Mouse (Mus musculus): ENCODE measurements around the gene Emilin2. TPM values are rescaled to one million over a fixed set of nuclear protein-coding genes. Genes with fewer than 3 reads are reported as not detected.

The Emilin2 gene
- total and polyA plus RNA-seq, 3 experiments: 0.34 to 0.38 TPM; not detected in 1

- TF ChIP-seq ZNF384 (IDR thresholded peaks at IDR 0.05; ENCODE audit: low read depth, low read length): 0 out of 2 replicates have a peak, but pooled peaks have one; percentile 8
- no peak for TF ChIP-seq E2F4 (IDR thresholded peaks at IDR 0.05; ENCODE audit: insufficient replicate concordance, low read depth, low read length)
- no peak for TF ChIP-seq USF1 (IDR thresholded peaks at IDR 0.05; ENCODE audit: low read depth, low read length)
- peak; percentile 50 for TF ChIP-seq POLR2A (IDR thresholded peaks at IDR 0.05; ENCODE audit: low read depth, low read length)
- peak; percentile 82 for TF ChIP-seq JUN (IDR thresholded peaks at IDR 0.05; ENCODE audit: insufficient read depth, low read depth, low read length)
- TF ChIP-seq USF2 (conservative IDR thresholded peaks at IDR 0.05; ENCODE audit: low read depth, low read length): 0 out of 2 replicates have a peak, but pooled peaks have one; percentile 4
- no peak for TF ChIP-seq CHD1 (IDR thresholded peaks at IDR 0.05; ENCODE audit: low read depth, low read length)
- TF ChIP-seq TBP (conservative IDR thresholded peaks at IDR 0.05; ENCODE audit: low read depth, low read length): peak; percentile 69; the same call in 1 of the 2 replicates
- TF ChIP-seq JUND (conservative IDR thresholded peaks at IDR 0.05; ENCODE audit: low read depth, low read length): peak; percentile 82
- no peak; the same call in none of the 2 replicates for TF ChIP-seq MXI1 (IDR thresholded peaks at IDR 0.05; ENCODE audit: low read depth, low read length)
- TF ChIP-seq MEF2A (IDR thresholded peaks at IDR 0.05; ENCODE audit: borderline replicate concordance, low read depth, low read length): peak; percentile 82
- TF ChIP-seq RCOR1 (conservative IDR thresholded peaks at IDR 0.05; ENCODE audit: low read depth, low read length): peak; percentile 44; the same call in 1 of the 2 replicates
- peak; percentile 35; the same call in 1 of the 2 replicates for TF ChIP-seq MAX (IDR thresholded peaks at IDR 0.05; ENCODE audit: low read length)
- TF ChIP-seq SMC3 (IDR thresholded peaks at IDR 0.05; ENCODE audit: low read depth, low read length): 0 out of 2 replicates have a peak, but pooled peaks have one; percentile 6
- TF ChIP-seq UBTF (IDR thresholded peaks at IDR 0.05; ENCODE audit: low read depth, low read length): no peak
- peak; percentile 85; the same call in 1 of the 2 replicates for TF ChIP-seq SIN3A (IDR thresholded peaks at IDR 0.05; ENCODE audit: low read length)
These were observed 87.3 kb downstream of the Emilin2 start (continued) for GRCm38 (mm10) chr17:71224521-71224920.

- Histone ChIP-seq H3K79me2 (replicated peaks; ENCODE audit: control insufficient read depth, extremely low read depth, insufficient read depth, poor library complexity, severe bottlenecking) (0 out of 2 replicates have a peak, but pooled peaks cover 4% of the 10 kb centered on the region), H3K4me1 (ENCODE audit: control insufficient read depth in 1 of 2, insufficient read depth in 2 of 2) (peaks cover 25 to 71% of the 10 kb centered on the region in 2 experiments), H3K4me3 (replicated peaks in 1 of 3; ENCODE audit: low read depth in 2 of 3, low read length in 2 of 3, poor library complexity in 1 of 3) (no peak overlapping the region), H3K9me3 (replicated peaks; ENCODE audit: low read length) (no peaks in the 10 kb centered on the region), H3K27ac (ENCODE audit: insufficient read depth, low read depth) (peak overlapping the region; percentile 62), H3K27me3 (replicated peaks) (no peaks in the 10 kb centered on the region), H3K36me3 (replicated peaks in 1 of 2; ENCODE audit: control insufficient read depth in 1 of 2, insufficient read depth in 1 of 2, low read length in 1 of 2) (peaks cover 5 to 34% of the 10 kb centered on the region in 2 experiments), H3K4me2 (ENCODE audit: insufficient read depth, low read depth, poor library complexity, severe bottlenecking) (peak overlapping the region; percentile 32), H3K9ac (ENCODE audit: insufficient read depth, low read depth) (0 out of 2 replicates have a peak overlapping the region, but pooled peaks have one; percentile 11)
- TF ChIP-seq JUND (conservative IDR thresholded peaks at IDR 0.05; ENCODE audit: low read depth, low read length) (no peak), CHD1 (IDR thresholded peaks at IDR 0.05; ENCODE audit: low read depth, low read length) (no peak), KAT2A (IDR thresholded peaks at IDR 0.05; ENCODE audit: insufficient replicate concordance, low read length) (no peak), MAX (IDR thresholded peaks at IDR 0.05; ENCODE audit: low read length) (no peak), POLR2A (IDR thresholded peaks at IDR 0.05; ENCODE audit: low read depth, low read length) (no peak), BHLHE40 (IDR thresholded peaks at IDR 0.05; ENCODE audit: low read depth, low read length) (0 out of 2 replicates have a peak, but pooled peaks have one; percentile 13), CTCF (conservative IDR thresholded peaks at IDR 0.05 in 1 of 2, IDR thresholded peaks at IDR 0.05 in 1 of 2; ENCODE audit: low read depth in 2 of 2, low read length in 2 of 2) (no peak), NELFE (IDR thresholded peaks at IDR 0.05; ENCODE audit: low read depth, low read length) (no peak), MEF2A (IDR thresholded peaks at IDR 0.05; ENCODE audit: borderline replicate concordance, low read depth, low read length) (0 out of 2 replicates have a peak, but pooled peaks have one; percentile 21), ZNF384 (IDR thresholded peaks at IDR 0.05; ENCODE audit: low read depth, low read length) (no peak), SMC3 (IDR thresholded peaks at IDR 0.05; ENCODE audit: low read depth, low read length) (no peak), ETS1 (conservative IDR thresholded peaks at IDR 0.05; ENCODE audit: low read depth, low read length) (peak; percentile 36)
- in situ Hi-C loops (cut with MboI; ENCODE audit: low pct_ligation_motif_present, low pct_unique_long_range_greater_than_20kb, low sequenced_read_pairs) (no loop called here), dilution Hi-C loops (cut with MboI; ENCODE audit: extremely low pct_ligation_motif_present, extremely low pct_unique_long_range_greater_than_20kb, low sequenced_read_pairs) (no loop called here)
- DNase-seq (ENCODE audit: extremely low read depth): no peak
These were observed 88.1 kb downstream of the Emilin2 start for GRCm38 (mm10) chr17:71223676-71224075.

Measured in CH12.LX (cell line).